Mouse (Mus musculus): ENCODE results near the gene Rhot2. TPM values are rescaled to one million over a fixed set of nuclear protein-coding genes. Genes with fewer than 3 reads are reported as not detected.
"Not testable (repeated sequence)": the region's sequence is repeated elsewhere in the genome, so short reads cannot be mapped to it uniquely, and the experiment has no call there.

Gene Rhot2
- polyA plus RNA-seq, 1 experiment from 2014 or later: 9.1 TPM

DNA sequence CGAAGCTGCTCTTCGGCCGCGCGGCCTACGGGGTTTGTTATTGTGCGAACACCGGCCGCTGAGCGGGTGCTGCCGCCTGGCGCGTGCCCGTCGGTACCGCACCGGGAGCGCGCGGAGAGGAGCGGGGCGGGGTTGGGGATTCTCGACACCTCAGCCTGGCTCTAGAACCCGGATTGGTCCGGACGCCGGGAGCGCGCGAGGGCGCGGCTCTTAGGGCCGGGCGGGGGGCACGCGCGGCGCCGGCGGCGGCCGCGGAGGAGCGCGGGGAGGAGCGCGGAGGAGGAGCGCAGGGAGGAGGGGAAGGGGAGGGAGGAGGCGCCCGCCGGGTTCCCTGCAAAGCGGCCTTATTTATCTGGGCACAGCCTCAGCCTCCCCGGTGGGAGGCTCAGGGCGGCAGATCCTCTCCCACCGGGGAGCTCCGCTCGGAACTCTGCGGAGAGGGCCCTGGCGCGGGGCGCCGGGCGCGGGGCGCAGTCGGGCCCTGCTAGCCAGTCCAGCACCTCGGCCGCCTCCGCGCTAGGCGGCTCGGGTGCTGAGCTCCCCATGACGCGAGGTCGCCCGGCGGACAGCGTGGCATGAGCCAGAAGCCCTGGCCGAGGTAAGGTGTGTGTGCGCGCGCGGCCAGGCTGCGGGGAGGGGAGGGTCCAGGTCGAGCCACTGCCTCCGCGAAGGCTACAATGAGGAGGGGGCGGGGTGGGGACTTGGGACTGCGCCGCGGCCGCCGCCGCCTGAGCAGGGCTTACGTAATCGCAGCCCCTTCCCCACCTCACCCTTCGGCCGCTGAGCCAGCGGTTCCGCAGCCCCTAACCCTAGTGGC, 35.7 kb downstream of the Rhot2 start, which contains the start of gene Fbxl16:
Gene Fbxl16, plus strand, starts transcription at position 297 of the 817 bp plus-strand sequence.
- H3K27me3 ChIP-seq (ENCODE audit: control insufficient read depth, insufficient read depth, low read length): no peaks in the 10 kb centered on the region
- peak within 1 kb of the TSS; percentile 95 for H3K9ac ChIP-seq (ENCODE audit: low read length)
- H3K4me1 ChIP-seq (replicated peaks; ENCODE audit: control insufficient read depth, insufficient read depth, low read length): peaks cover 9% of the 10 kb centered on the region
- H3K4me3 ChIP-seq (ENCODE audit: low read depth, low read length): peak within 1 kb of the TSS; percentile 81
- H3K4me2 ChIP-seq (ENCODE audit: low read depth, low read length, severe bottlenecking): peak within 1 kb of the TSS; percentile 85
- under 1% methylated on average over 89 of the region's 100 CpGs for WGBS
- H3K9me3 ChIP-seq (ENCODE audit: control insufficient read depth, low read length): no peaks in the 10 kb centered on the region
- peak; percentile 93 for DNase-seq (ENCODE audit: low spot score)
- H3K27ac ChIP-seq (ENCODE audit: low read depth, low read length): peak within 1 kb of the TSS; percentile 89
- ATAC-seq (replicated peaks; ENCODE audit: low FRiP score): peak; percentile 82
- H3K36me3 ChIP-seq (ENCODE audit: control insufficient read depth, insufficient read depth, low read length): no peaks in the 10 kb centered on the region

GRCm38 (mm10) chr17:25808028-25808427, 36.6 kb downstream of the Rhot2 start:
- ATAC-seq (replicated peaks; ENCODE audit: low FRiP score): no peak
- Histone ChIP-seq H3K9me3 (ENCODE audit: control insufficient read depth, low read length) (no peaks in the 10 kb centered on the region), H3K9ac (ENCODE audit: low read length) (peak overlapping the region; percentile 95; the same call in 1 of the 2 replicates), H3K4me2 (ENCODE audit: low read depth, low read length, severe bottlenecking) (peak overlapping the region; percentile 85), H3K36me3 (ENCODE audit: control insufficient read depth, insufficient read depth, low read length) (no peaks in the 10 kb centered on the region), H3K4me1 (replicated peaks; ENCODE audit: control insufficient read depth, insufficient read depth, low read length) (peaks cover 15% of the 10 kb centered on the region), H3K27ac (ENCODE audit: low read depth, low read length) (no peak overlapping the region), H3K27me3 (ENCODE audit: control insufficient read depth, insufficient read depth, low read length) (no peaks in the 10 kb centered on the region), H3K4me3 (ENCODE audit: low read depth, low read length) (peak overlapping the region; percentile 81)
- DNase-seq (ENCODE audit: low spot score): no peak
- WGBS: 32% methylated on average over 5 of the region's 5 CpGs

DNA sequence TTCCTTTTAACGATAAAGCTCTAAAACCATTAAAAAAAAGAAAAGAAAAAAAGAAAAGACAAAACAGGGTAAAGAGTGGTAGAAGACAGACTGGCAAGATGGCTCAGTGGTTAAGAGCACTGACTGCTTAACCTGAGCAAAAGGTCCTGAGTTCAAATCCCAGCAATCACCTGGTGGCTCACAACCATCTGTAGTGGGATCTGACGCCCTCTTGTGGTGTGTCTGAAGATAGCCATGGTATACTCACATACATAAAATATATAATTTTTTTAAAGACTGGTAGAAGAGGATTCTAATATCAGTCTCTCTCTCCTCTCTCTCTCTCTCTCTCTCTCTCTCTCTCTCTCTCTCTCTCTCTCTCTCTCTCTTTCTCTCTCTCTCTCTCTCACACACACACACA, 37.2 kb downstream of the Rhot2 start:
- not testable (repeated sequence) for H3K9ac ChIP-seq (ENCODE audit: low read length); DNase-seq (ENCODE audit: low spot score); H3K27me3 ChIP-seq (ENCODE audit: control insufficient read depth, insufficient read depth, low read length); H3K36me3 ChIP-seq (ENCODE audit: control insufficient read depth, insufficient read depth, low read length); ATAC-seq (replicated peaks; ENCODE audit: low FRiP score); H3K4me3 ChIP-seq (ENCODE audit: low read depth, low read length); H3K9me3 ChIP-seq (ENCODE audit: control insufficient read depth, low read length); H3K27ac ChIP-seq (ENCODE audit: low read depth, low read length); H3K4me2 ChIP-seq (ENCODE audit: low read depth, low read length, severe bottlenecking)
- 43% methylated on average over 2 of the region's 2 CpGs for WGBS
- H3K4me1 ChIP-seq (replicated peaks; ENCODE audit: control insufficient read depth, insufficient read depth, low read length): peaks cover 19% of the 10 kb centered on the region

DNA sequence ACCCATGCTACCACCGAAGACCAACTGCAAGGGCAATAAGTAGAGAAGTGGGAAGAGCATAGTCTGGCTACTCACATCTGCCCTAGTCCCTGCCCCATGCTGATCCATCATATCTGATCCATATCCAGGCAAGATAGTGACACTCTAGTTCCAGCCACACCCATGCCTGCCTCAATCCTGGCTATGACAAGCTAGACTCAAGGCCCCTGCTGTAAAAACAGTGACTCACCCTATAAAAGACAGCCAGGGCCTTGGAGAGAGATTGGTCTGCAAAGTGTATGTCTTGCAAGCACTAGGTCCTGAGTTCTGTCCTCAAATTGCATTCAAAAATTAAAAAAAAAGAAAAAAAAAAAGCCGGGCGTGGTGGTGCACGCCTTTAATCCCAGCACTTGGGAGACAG, 38.1 kb downstream of the Rhot2 start:
- WGBS: 92% methylated on average over 4 of the region's 4 CpGs
- Histone ChIP-seq H3K4me1 (replicated peaks; ENCODE audit: control insufficient read depth, insufficient read depth, low read length) (peaks cover 20% of the 10 kb centered on the region), H3K9ac (ENCODE audit: low read length) (no peak overlapping the region), H3K36me3 (ENCODE audit: control insufficient read depth, insufficient read depth, low read length) (no peaks in the 10 kb centered on the region), H3K4me3 (ENCODE audit: low read depth, low read length) (no peak overlapping the region), H3K9me3 (ENCODE audit: control insufficient read depth, low read length) (no peaks in the 10 kb centered on the region), H3K27ac (ENCODE audit: low read depth, low read length) (no peak overlapping the region), H3K27me3 (ENCODE audit: control insufficient read depth, insufficient read depth, low read length) (no peaks in the 10 kb centered on the region), H3K4me2 (ENCODE audit: low read depth, low read length, severe bottlenecking) (no peak overlapping the region)
- ATAC-seq (replicated peaks; ENCODE audit: low FRiP score) (no peak), DNase-seq (ENCODE audit: low spot score) (no peak)

DNA sequence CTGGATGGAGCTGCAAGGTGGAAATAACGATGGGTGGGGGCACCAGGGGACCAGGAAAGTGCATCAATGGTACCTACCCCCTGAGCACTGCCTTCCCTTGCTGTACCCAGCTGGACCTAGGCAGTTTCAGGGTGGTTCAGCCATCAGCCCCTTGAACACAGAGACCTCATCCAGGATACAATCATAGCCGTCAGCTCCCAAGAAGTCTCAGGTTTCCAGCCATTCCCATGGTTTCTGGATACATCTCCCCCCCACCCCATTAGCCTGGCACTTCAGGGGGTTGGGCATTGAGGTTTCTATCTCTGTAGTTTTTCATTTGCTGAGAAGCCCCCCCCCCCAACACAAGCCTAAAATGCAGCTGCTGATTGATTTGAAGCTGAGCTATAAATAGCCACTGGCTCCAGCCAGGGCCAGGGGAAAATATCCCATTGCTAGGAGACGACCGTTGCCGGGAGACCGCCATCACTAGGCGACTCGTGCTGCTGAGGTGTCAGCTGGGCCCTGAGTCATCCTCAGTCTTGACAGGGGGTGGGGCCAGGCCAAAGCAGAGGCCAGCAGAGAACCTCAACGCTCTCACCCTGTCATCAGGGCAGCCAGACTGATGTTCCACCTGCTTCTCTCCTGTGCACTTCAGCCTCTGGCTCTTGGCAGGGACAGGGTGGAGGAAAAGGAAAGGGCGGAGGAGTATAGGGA, 41.7 kb downstream of the Rhot2 start:
- H3K9me3 ChIP-seq (ENCODE audit: control insufficient read depth, low read length): no peaks in the 10 kb centered on the region
- peak overlapping the region; percentile 44 for H3K9ac ChIP-seq (ENCODE audit: low read length)
- peaks cover 12% of the 10 kb centered on the region; the same call in 1 of the 2 replicates for H3K4me1 ChIP-seq (replicated peaks; ENCODE audit: control insufficient read depth, insufficient read depth, low read length)
- H3K27me3 ChIP-seq (ENCODE audit: control insufficient read depth, insufficient read depth, low read length): no peaks in the 10 kb centered on the region
- peak overlapping the region; percentile 15; the same call in 1 of the 2 replicates for H3K4me2 ChIP-seq (ENCODE audit: low read depth, low read length, severe bottlenecking)
- WGBS: 13% methylated on average over 10 of the region's 10 CpGs
- ATAC-seq (replicated peaks; ENCODE audit: low FRiP score): peak; percentile 90
- peak; percentile 89 for DNase-seq (ENCODE audit: low spot score)
- H3K27ac ChIP-seq (ENCODE audit: low read depth, low read length): peak overlapping the region; percentile 77
- H3K4me3 ChIP-seq (ENCODE audit: low read depth, low read length): no peak overlapping the region
- H3K36me3 ChIP-seq (ENCODE audit: control insufficient read depth, insufficient read depth, low read length): no peaks in the 10 kb centered on the region

- no peaks in the 10 kb centered on the region for H3K36me3 ChIP-seq (ENCODE audit: control insufficient read depth, insufficient read depth, low read length)
- H3K27me3 ChIP-seq (ENCODE audit: control insufficient read depth, insufficient read depth, low read length): no peaks in the 10 kb centered on the region
- no peak overlapping the region for H3K4me3 ChIP-seq (ENCODE audit: low read depth, low read length)
- H3K4me2 ChIP-seq (ENCODE audit: low read depth, low read length, severe bottlenecking): no peak overlapping the region
- H3K9ac ChIP-seq (ENCODE audit: low read length): no peak overlapping the region
- no peak overlapping the region for H3K27ac ChIP-seq (ENCODE audit: low read depth, low read length)
- 5% methylated on average over 6 of the region's 6 CpGs for WGBS
- H3K9me3 ChIP-seq (ENCODE audit: control insufficient read depth, low read length): no peaks in the 10 kb centered on the region
- peaks cover 12% of the 10 kb centered on the region; the same call in 1 of the 2 replicates for H3K4me1 ChIP-seq (replicated peaks; ENCODE audit: control insufficient read depth, insufficient read depth, low read length)
- peak; percentile 77 for DNase-seq (ENCODE audit: low spot score)
- no peak for ATAC-seq (replicated peaks; ENCODE audit: low FRiP score)
These were observed 43.6 kb downstream of the Rhot2 start for GRCm38 (mm10) chr17:25801029-25801428.

DNA sequence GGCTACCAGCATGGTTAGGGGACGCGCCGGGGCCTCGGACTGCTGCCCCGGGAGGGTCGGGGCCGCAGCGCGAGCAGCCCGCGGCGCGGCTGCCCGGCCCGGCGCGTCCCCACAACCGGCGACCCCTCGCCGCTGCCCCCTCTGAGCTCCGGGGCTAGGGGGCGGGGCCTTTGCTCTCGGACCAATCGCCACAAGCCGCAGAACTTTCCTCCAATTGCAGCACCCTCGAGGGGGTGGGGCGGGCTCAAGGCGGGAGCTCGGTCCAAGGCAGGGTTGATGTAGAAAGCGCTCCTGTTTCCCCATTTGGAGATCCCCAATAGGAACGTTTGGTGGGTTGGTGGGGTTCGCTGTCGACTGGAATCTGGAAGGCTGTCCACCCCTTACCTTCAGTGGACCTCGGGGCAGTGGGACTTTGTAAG, 47.7 kb downstream of the Rhot2 start, which contains the start of gene Metrn:
Gene Metrn, minus strand, starts transcription at position 186 of the 419 bp plus-strand sequence.
- 1% methylated on average over 30 of the region's 35 CpGs for WGBS
- Histone ChIP-seq H3K36me3 (ENCODE audit: control insufficient read depth, insufficient read depth, low read length) (no peaks in the 10 kb centered on the region), H3K9ac (ENCODE audit: low read length) (peak within 1 kb of the TSS; percentile 90), H3K4me1 (replicated peaks; ENCODE audit: control insufficient read depth, insufficient read depth, low read length) (peaks cover 29% of the 10 kb centered on the region), H3K4me3 (ENCODE audit: low read depth, low read length) (peak within 1 kb of the TSS; percentile 82), H3K27me3 (ENCODE audit: control insufficient read depth, insufficient read depth, low read length) (no peaks in the 10 kb centered on the region), H3K9me3 (ENCODE audit: control insufficient read depth, low read length) (no peaks in the 10 kb centered on the region), H3K4me2 (ENCODE audit: low read depth, low read length, severe bottlenecking) (peak within 1 kb of the TSS; percentile 91), H3K27ac (ENCODE audit: low read depth, low read length) (peak within 1 kb of the TSS; percentile 94)
- ATAC-seq (replicated peaks; ENCODE audit: low FRiP score) (peak; percentile 72), DNase-seq (ENCODE audit: low spot score) (peak; percentile 96)

- Histone ChIP-seq H3K36me3 (ENCODE audit: control insufficient read depth, insufficient read depth, low read length) (no peaks in the 10 kb centered on the region), H3K9ac (ENCODE audit: low read length) (peak overlapping the region; percentile 90), H3K27me3 (ENCODE audit: control insufficient read depth, insufficient read depth, low read length) (no peaks in the 10 kb centered on the region), H3K27ac (ENCODE audit: low read depth, low read length) (peak overlapping the region; percentile 94), H3K4me1 (replicated peaks; ENCODE audit: control insufficient read depth, insufficient read depth, low read length) (peaks cover 31% of the 10 kb centered on the region), H3K9me3 (ENCODE audit: control insufficient read depth, low read length) (no peaks in the 10 kb centered on the region), H3K4me3 (ENCODE audit: low read depth, low read length) (peak overlapping the region; percentile 82), H3K4me2 (ENCODE audit: low read depth, low read length, severe bottlenecking) (peak overlapping the region; percentile 91)
- under 1% methylated on average over 37 of the region's 37 CpGs for WGBS
- ATAC-seq (replicated peaks; ENCODE audit: low FRiP score) (no peak), DNase-seq (ENCODE audit: low spot score) (peak; percentile 68)
These were observed 48.4 kb downstream of the Rhot2 start for GRCm38 (mm10) chr17:25796211-25796771.
